Mouse (Mus musculus) thymus, adult 2 months (tissue): ENCODE data around the gene Vegfb.

ENCODE experiments used
- CTCF ChIP-seq: fragments of 200-500 bp; IDR thresholded peaks from 2 replicates; pipeline ENCODE4 v1.5.1; 2012; ENCODE audit warnings: mild to moderate bottlenecking, control low read depth, low read length, moderate library complexity, borderline replicate concordance; ENCODE audit not compliant: control insufficient read depth, poor library complexity, insufficient read depth; ENCODE audit errors: extremely low read depth
- POLR2A ChIP-seq: fragments of 200-500 bp; IDR thresholded peaks from 2 replicates; pipeline ENCODE4 v1.6.1; 2012; ENCODE audit warnings: mild to moderate bottlenecking, low read length, control low read depth, moderate library complexity; ENCODE audit not compliant: control insufficient read depth, poor library complexity, insufficient read depth; ENCODE audit errors: extremely low read depth

DNA sequence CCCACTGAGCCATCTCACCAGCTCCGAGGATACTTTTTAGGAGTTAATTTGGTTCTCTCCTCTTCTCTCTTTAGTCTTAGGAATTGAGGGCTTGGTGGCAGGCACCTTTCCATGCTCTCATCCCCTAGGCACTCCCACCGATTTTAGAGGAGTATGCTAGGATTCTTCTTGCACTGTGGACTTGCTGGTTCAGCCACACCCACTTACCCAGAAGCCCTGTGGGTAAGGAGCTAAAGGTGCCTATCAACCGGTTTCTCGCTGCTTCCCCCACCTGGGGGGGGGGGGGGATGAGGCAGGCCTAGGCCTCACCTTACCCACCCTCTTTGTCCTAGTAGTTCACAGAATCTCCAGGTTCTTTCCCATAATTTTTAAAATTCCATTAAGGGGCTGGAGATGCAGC is 39.7 kb downstream of the Vegfb start:
- no peak for TF ChIP-seq CTCF
- TF ChIP-seq POLR2A, result no peak
